Mouse (Mus musculus) CH12.LX (cell line): ENCODE measurements at regions not wholly inside any gene's neighbourhood (a gene's known extent, or its start where the extent isn't known, plus 50 kb on each side); places are given as distances from the start of the nearest gene placed in this dataset.

Experiments used
- SMC3 ChIP-seq: IDR thresholded peaks from 2 replicates; pipeline ENCODE4 v1.6.1; 2011; ENCODE audit warnings: low read depth, low read length, improper control_type of control experiment
- UBTF ChIP-seq: IDR thresholded peaks from 2 replicates; pipeline ENCODE4 v1.6.1; 2012; ENCODE audit warnings: low read depth, mild to moderate bottlenecking, inconsistent platforms, low read length, improper control_type of control experiment, moderate library complexity

DNA sequence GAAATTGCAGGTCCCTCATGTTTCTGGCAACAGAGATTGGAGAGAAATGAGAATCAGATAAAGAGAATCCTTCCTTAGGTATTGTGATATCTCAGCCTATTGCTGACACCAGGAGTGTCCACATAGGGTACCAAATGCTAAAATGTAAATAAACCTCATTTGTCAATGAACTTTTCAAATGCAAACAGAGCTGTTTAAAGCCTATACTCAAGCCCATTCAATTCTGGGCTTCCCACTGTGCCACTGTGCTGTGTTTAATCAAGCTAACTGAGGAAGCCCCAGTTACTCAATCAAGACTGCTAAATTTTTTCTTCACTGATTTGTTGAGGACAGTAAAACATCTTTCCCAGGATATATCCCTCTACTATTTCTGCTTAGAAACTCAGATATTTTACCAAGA lies 441.2 kb downstream of the Gm11232 start:
- TF ChIP-seq SMC3: no peak
- no peak for TF ChIP-seq UBTF
